Mouse (Mus musculus): ENCODE data around the gene Rpf1.

- TF ChIP-seq CTCF (IDR thresholded peaks at IDR 0.05; ENCODE audit: borderline replicate concordance, insufficient read depth, low read length) (no peak), POLR2A (IDR thresholded peaks at IDR 0.05; ENCODE audit: low read depth, low read length) (no peak)
These were observed 47.5 kb downstream of the Rpf1 start for GRCm38 (mm10) chr3:146473741-146474140.
